Mouse (Mus musculus) small intestine, adult 2 months (tissue): ENCODE measurements around the gene Miox. TPM values are rescaled to one million over a fixed set of nuclear protein-coding genes. Genes with fewer than 3 reads are reported as not detected.
A peak's percentile ranks its signal among the peaks of the same experiment; 100 is the strongest.

Experiments used
- H3K27ac ChIP-seq: fragments of 200-500 bp; 2 replicates; pipeline ENCODE4 v1.5.1; 2012; ENCODE audit warnings: low read depth, low read length, control low read depth, inconsistent platforms; ENCODE audit not compliant: insufficient read depth
- H3K27me3 ChIP-seq: fragments of 200-500 bp; 2 replicates; pipeline ENCODE4 v1.6.1; 2012; ENCODE audit warnings: mild to moderate bottlenecking, moderate library complexity, low read length, inconsistent platforms; ENCODE audit not compliant: control insufficient read depth, insufficient read depth
- H3K36me3 ChIP-seq: fragments of 200-500 bp; 2 replicates; pipeline ENCODE4 v1.6.1; 2012; ENCODE audit warnings: mild to moderate bottlenecking, low read length, control low read depth, inconsistent platforms; ENCODE audit not compliant: control insufficient read depth, insufficient read depth
- H3K4me1 ChIP-seq: fragments of 200-500 bp; 2 replicates; pipeline ENCODE4 v1.6.1; 2012; ENCODE audit warnings: low read length, inconsistent platforms, mixed read lengths; ENCODE audit not compliant: control insufficient read depth, insufficient read depth, insufficient read length
- H3K4me3 ChIP-seq: fragments of 200-500 bp; 2 replicates; pipeline ENCODE4 v1.5.1; 2012; ENCODE audit warnings: low read depth, mild to moderate bottlenecking, control low read depth, inconsistent platforms, low read length, moderate library complexity
- CTCF ChIP-seq: fragments of 200-500 bp; IDR thresholded peaks from 2 replicates; pipeline ENCODE4 v1.5.1; 2012; ENCODE audit warnings: low read depth, mild to moderate bottlenecking, control low read depth, inconsistent platforms, low read length, moderate library complexity, mixed read lengths; ENCODE audit not compliant: insufficient replicate concordance, insufficient read length; ENCODE audit errors: extremely low read depth
- POLR2A ChIP-seq: fragments of 200-500 bp; IDR thresholded peaks from 2 replicates; pipeline ENCODE4 v1.6.1; 2012; ENCODE audit warnings: low read depth, mild to moderate bottlenecking, control low read depth, inconsistent platforms, low read length, moderate library complexity
- WGBS: fragments of 180-500 bp; shearing (Covaris S2); methylation state at CpG from one replicate; pipeline ENCODE4 v1.1.7; 2018; 5-methylcytosine and 5-hydroxymethylcytosine counted together
- polyA plus RNA-seq: library from polyadenylated mRNA; depleted of rRNA; stranded (reverse); fragments of >200 nt; gene quantifications from 2 replicates; pipeline ENCODE4 v1.2.3, GENCODE M21; 2012

The Miox gene
- polyA plus RNA-seq, 1 experiment = 0.10 TPM

- no peak for TF ChIP-seq CTCF
- WGBS = 40% methylated on average over 9 of the region's 9 CpGs
- Histone ChIP-seq H3K36me3 (peaks cover 30% of the 10 kb centered on the region), H3K27ac (peak overlapping the region; percentile 90), H3K4me1 (peaks cover 36% of the 10 kb centered on the region), H3K4me3 (peak overlapping the region; percentile 85), H3K27me3 (no peaks in the 10 kb centered on the region)
Measured at GRCm38 (mm10) chr15:89374340-89374739, 40.1 kb downstream of the Miox start.

DNA sequence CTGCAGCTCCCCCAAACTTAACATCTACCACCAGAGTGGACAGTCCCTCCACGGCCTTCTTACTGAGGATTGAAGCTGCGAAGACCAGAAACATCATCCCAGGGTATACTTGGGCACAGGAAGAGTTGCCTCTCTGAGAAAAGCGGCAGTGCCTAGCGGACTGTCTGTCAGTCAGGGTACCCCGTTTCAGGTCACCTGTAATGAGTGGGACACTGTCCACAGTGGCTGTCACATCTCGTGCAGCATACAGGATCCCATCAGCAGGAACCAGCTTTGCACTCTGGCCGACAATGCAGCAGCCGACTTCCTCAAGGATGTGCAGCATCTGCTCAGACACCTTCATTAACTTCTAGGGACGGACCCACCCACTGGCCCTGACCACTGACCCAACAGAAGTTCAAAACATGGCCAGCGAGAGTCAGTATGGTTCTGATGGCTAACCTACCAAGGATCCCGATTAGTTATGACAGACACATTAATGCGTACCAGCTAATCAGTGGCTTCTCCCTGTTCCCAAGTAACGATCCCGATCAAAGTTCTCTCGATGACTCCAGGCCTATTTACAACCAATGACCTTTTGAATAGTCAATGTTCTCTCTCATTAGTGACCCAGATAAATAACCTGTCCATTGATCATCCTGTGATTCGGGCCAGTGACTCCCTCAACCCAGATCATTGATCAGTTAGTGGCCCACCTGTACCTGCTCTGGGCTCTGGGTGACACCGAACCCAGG is 40.8 kb downstream of the Miox start:
- Histone ChIP-seq H3K27ac (peak overlapping the region; percentile 90), H3K36me3 (peaks cover 24% of the 10 kb centered on the region), H3K4me3 (peak overlapping the region; percentile 85), H3K27me3 (no peaks in the 10 kb centered on the region), H3K4me1 (peaks cover 39% of the 10 kb centered on the region)
- no peak for TF ChIP-seq CTCF
- 70% methylated on average over 17 of the region's 17 CpGs for WGBS

DNA sequence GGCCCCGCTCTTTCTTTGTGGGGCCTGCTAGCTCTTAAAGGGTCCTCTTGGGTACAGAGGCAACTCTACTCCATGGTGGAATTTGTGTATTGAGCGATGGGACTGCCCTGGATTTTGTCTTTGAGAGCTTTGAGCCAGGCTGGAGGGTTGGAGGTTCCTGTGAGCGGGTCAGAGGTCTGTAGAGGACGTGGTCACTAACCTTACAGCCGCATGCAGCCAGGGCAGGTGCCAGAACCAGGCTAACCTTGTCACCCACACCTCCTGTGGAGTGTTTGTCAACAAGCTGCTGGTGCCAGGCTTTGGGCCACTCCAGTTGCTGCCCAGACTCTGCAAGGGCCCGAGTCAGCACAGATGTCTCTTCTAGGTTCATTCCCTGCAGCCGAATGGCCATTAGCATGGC is 41.8 kb downstream of the Miox start:
- Histone ChIP-seq H3K27ac (peak overlapping the region; percentile 44; the same call in 1 of the 2 replicates), H3K4me1 (peaks cover 39% of the 10 kb centered on the region), H3K4me3 (peak overlapping the region; percentile 49; the same call in 1 of the 2 replicates), H3K27me3 (no peaks in the 10 kb centered on the region), H3K36me3 (peaks cover 14% of the 10 kb centered on the region)
- 73% methylated on average over 7 of the region's 7 CpGs for WGBS
- no peak for TF ChIP-seq CTCF
- no peak for TF ChIP-seq POLR2A

- peak within 1 kb of the TSS; percentile 74 for H3K4me3 ChIP-seq
- TF ChIP-seq POLR2A = peak; percentile 45; the same call in 1 of the 2 replicates
- TF ChIP-seq CTCF = no peak
- H3K36me3 ChIP-seq = peaks cover 5% of the 10 kb centered on the region
- peaks cover 39% of the 10 kb centered on the region for H3K4me1 ChIP-seq
- H3K27me3 ChIP-seq = no peaks in the 10 kb centered on the region
- peak within 1 kb of the TSS; percentile 89 for H3K27ac ChIP-seq
- 38% methylated on average over 16 of the region's 16 CpGs for WGBS
Measured at GRCm38 (mm10) chr15:89376957-89377356, 42.8 kb downstream of the Miox start, which contains the start of gene Tymp. Gene Tymp, minus strand, starts transcription at chr15:89377039.

DNA sequence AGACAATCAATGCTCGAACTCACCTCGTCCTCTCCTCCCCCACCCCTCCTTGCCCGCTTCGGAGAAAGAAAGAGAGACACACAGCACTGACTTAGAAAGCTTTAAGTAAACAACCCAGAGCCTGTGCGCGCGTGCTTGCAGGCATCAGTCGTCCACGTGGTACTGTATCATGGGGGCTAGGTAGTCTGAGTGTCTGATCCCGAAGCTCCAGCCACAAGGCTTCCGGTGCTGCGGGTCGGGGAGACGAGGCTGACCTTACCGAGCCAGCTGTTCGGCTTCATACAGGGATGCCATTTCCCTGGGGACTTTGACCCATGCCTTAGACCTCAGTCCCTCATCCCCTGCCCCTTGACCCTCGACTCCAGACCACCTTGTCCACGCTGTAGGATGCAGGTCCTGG is 43.2 kb downstream of the Miox start:
- H3K27me3 ChIP-seq = no peaks in the 10 kb centered on the region
- H3K4me3 ChIP-seq = peak overlapping the region; percentile 74
- TF ChIP-seq CTCF = no peak
- TF ChIP-seq POLR2A = no peak
- H3K4me1 ChIP-seq = peaks cover 39% of the 10 kb centered on the region
- H3K36me3 ChIP-seq = peaks cover 2% of the 10 kb centered on the region
- peak overlapping the region; percentile 89 for H3K27ac ChIP-seq
- 6% methylated on average over 18 of the region's 18 CpGs for WGBS

DNA sequence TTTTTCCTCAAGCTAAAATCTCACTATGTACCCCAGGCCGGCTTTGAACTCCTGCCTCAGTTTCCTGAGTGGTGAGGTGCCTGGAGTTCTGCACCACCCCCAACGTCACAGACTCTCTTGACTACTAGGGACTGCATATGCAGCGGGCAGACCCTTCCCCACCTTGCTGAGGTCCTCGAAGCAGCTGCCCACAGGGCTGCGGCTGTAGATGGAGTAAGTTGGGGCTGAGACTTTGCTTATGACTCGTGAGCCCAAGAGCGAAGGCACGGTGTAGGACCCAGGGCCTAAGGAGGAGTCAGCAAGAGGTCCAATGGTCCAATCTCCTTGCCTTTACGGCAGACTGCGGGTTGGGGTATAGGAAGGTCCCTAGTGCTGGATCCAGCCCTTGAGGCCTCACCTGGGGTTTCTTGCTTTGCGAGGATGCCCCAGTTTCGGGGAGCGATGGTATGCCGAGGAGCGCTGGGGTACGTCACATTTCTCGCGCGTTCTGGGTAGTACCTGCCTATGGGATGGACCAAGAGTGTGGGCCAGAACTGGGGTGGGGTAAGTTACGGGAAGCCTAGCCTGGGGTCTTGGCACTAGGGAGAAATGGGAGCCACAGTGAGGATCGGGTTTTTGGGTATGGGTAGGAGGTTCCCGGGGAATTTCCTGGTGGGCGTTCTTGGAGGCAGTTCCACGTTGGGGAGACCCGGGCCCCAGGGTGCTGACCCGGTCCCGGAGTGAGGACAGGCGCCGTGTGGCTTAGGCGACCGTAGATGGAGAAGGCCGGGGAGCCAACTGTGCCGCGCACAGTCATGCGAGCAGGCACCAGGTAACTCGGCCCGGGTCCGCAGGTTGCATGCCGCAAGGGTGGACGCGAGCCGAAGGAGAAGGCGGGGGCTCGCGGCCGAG is 44.0 kb downstream of the Miox start:
- Histone ChIP-seq H3K36me3 (no peaks in the 10 kb centered on the region), H3K27me3 (no peaks in the 10 kb centered on the region), H3K27ac (peak overlapping the region; percentile 89), H3K4me1 (peaks cover 37% of the 10 kb centered on the region), H3K4me3 (peak overlapping the region; percentile 74)
- no peak for TF ChIP-seq CTCF
- TF ChIP-seq POLR2A = no peak; the same call in 1 of the 2 replicates
- WGBS = 18% methylated on average over 46 of the region's 46 CpGs

DNA sequence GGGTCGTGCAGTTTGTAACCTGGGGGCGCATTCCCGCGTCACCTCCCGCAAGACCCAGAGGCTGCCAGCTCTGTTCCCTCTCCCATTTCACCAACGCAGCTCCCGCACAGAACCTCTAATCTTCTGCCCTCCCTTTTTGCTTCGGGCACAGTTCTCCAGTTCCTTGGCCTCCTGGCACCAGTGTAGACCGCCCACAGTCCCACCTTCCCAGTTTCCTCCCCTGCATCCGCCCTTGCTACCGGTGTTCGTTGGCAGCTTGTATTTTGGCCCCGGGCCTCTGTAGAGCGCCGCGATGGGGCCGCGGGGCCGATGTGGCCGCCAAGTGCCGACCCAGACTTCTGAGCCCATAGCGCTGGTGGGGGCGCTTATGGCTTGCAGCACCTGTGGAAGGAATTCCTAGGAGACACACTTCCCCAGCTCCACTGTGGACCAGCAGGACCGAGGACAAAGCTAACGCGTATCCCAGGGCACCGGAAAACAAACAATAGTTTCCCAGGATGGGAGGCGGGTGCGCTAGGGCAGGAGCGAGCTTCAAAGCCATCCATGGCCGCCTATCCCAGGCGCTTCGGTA is 44.7 kb downstream of the Miox start, which contains the start of gene Odf3b:
Gene Odf3b, minus strand, starts transcription at position 452 of the 571 bp plus-strand sequence.
- peaks cover 36% of the 10 kb centered on the region for H3K4me1 ChIP-seq
- peak within 1 kb of the TSS; percentile 89 for H3K27ac ChIP-seq
- TF ChIP-seq POLR2A (no peak; the same call in none of the 2 replicates), CTCF (no peak)
- H3K27me3 ChIP-seq = no peaks in the 10 kb centered on the region
- H3K36me3 ChIP-seq = no peaks in the 10 kb centered on the region
- under 1% methylated on average over 33 of the region's 33 CpGs for WGBS
- H3K4me3 ChIP-seq = peak within 1 kb of the TSS; percentile 74
